Mouse (Mus musculus) G1E (cell line): ENCODE data around the gene Rheb. TPM values are rescaled to one million over a fixed set of nuclear protein-coding genes. Genes with fewer than 3 reads are reported as not detected.

ENCODE experiments used
- ATAC-seq: 2 replicates; pipeline ENCODE4 v1.8.0; 2016; ENCODE audit warnings: mild to moderate bottlenecking; ENCODE audit not compliant: insufficient number of reproducible peaks, poor library complexity, low FRiP score, severe bottlenecking; ENCODE audit errors: extremely low read depth
- DNase-seq: peaks from one replicate; pipeline ENCODE4 v3.0.0; 2012; ENCODE audit warnings: low spot score
- H3K27me3 ChIP-seq: 2 replicates; pipeline ENCODE4 v1.6.1; 2012; ENCODE audit warnings: mild to moderate bottlenecking, low read length, inconsistent platforms; ENCODE audit not compliant: insufficient read depth
- H3K36me3 ChIP-seq: replicated peaks from 2 replicates; pipeline ENCODE3; 2012; ENCODE audit warnings: mild to moderate bottlenecking, inconsistent platforms
- H3K4me1 ChIP-seq: 2 replicates; pipeline ENCODE4 v1.6.1; 2012; ENCODE audit warnings: low read depth, low read length, inconsistent platforms, mixed read lengths; ENCODE audit not compliant: insufficient read depth
- H3K4me3 ChIP-seq: 2 replicates; pipeline ENCODE4 v1.5.1; 2012; ENCODE audit warnings: low read depth, mild to moderate bottlenecking, inconsistent platforms, low read length, moderate library complexity, mixed read lengths
- H3K9me3 ChIP-seq: replicated peaks from 2 replicates; pipeline ENCODE4 v1.6.1; 2012; ENCODE audit warnings: inconsistent platforms
- CTCF ChIP-seq: IDR thresholded peaks from 2 replicates; pipeline ENCODE4 v1.5.1; 2012; ENCODE audit warnings: low read depth, low read length, inconsistent platforms, mixed read lengths
- GATA1 ChIP-seq: IDR thresholded peaks from 2 replicates; pipeline ENCODE4 v1.6.1; 2012; ENCODE audit warnings: borderline replicate concordance, low read length, inconsistent platforms, mixed read lengths
- GATA2 ChIP-seq: IDR thresholded peaks from 2 replicates; pipeline ENCODE4 v1.6.1; 2012; ENCODE audit warnings: low read depth, low read length, inconsistent platforms, borderline replicate concordance
- POLR2AphosphoS5 ChIP-seq: IDR thresholded peaks from 2 replicates; pipeline ENCODE4 v1.6.1; 2012; ENCODE audit warnings: low read depth, low read length, inconsistent platforms; ENCODE audit not compliant: insufficient replicate concordance
- TAL1 ChIP-seq: conservative IDR thresholded peaks from 2 replicates; pipeline ENCODE4 v1.6.1; 2012; ENCODE audit warnings: low read depth, low read length, inconsistent platforms, mixed read lengths
- polyA plus RNA-seq: library from polyadenylated mRNA; stranded (reverse); fragments of >175 nt; gene quantifications from 2 replicates; pipeline ENCODE4 v1.2.3, GENCODE M21; 2012
- total RNA-seq, 2 experiments: library from RNA; stranded (forward) in 1 of 2; stranded (reverse) in 1 of 2; fragments of 200-1000 nt in 1 of 2; fragments of >200 nt in 1 of 2; fragmentation: Nextera tagmentation in 1 of 2; gene quantifications; 2 replicates each; pipeline ENCODE4 v1.2.3; 2014 to 2017

Rheb gene
- total RNA-seq (2014; fragmentation: Nextera tagmentation) (65.1 and 81.2 TPM in 2 replicates), total RNA-seq (2017) (47.9 and 55.3 TPM in 2 replicates), polyA plus RNA-seq (20.5 and 22.1 TPM in 2 replicates)

GRCm38 (mm10) chr5:24842274-24843102 lies at the start of gene Rheb:
TSS of gene Rheb (minus strand) at chr5:24842624.
- H3K36me3 ChIP-seq = peaks cover 20% of the 10 kb centered on the region
- DNase-seq = peak; percentile 93
- peak; percentile 94 for ATAC-seq
- no peak for TF ChIP-seq GATA2
- no peak for TF ChIP-seq POLR2AphosphoS5
- no peak for TF ChIP-seq GATA1
- TF ChIP-seq CTCF = no peak
- TF ChIP-seq TAL1 = no peak
- H3K9me3 ChIP-seq = 0 out of 2 replicates have a peak, but pooled peaks cover 2% of the 10 kb centered on the region
- peak within 1 kb of the TSS; percentile 91 for H3K4me3 ChIP-seq
- H3K4me1 ChIP-seq = peaks cover 41% of the 10 kb centered on the region
- peaks cover 4% of the 10 kb centered on the region; the same call in 1 of the 2 replicates for H3K27me3 ChIP-seq

GRCm38 (mm10) chr5:24889860-24890259 lies 47.4 kb upstream of the Rheb start:
- TF ChIP-seq GATA1 (no peak), GATA2 (no peak), POLR2AphosphoS5 (no peak), CTCF (no peak), TAL1 (no peak)
- no peaks in the 10 kb centered on the region for H3K4me1 ChIP-seq
- H3K36me3 ChIP-seq = no peaks in the 10 kb centered on the region

GRCm38 (mm10) chr5:24888874-24889591 lies 46.6 kb upstream of the Rheb start:
- Histone ChIP-seq H3K27me3 (peaks cover 26% of the 10 kb centered on the region), H3K4me1 (no peaks in the 10 kb centered on the region), H3K9me3 (no peaks in the 10 kb centered on the region), H3K36me3 (no peaks in the 10 kb centered on the region), H3K4me3 (no peak overlapping the region)
- TF ChIP-seq POLR2AphosphoS5 (no peak), GATA2 (no peak), GATA1 (no peak), TAL1 (no peak), CTCF (no peak)
- DNase-seq = no peak
- no peak for ATAC-seq

More at GRCm38 (mm10) chr5:24889860-24890259, 47.4 kb upstream of the Rheb start:
- ATAC-seq (no peak), DNase-seq (no peak)
- H3K4me3 ChIP-seq = no peak overlapping the region
- no peaks in the 10 kb centered on the region for H3K9me3 ChIP-seq
- peaks cover 26% of the 10 kb centered on the region for H3K27me3 ChIP-seq

- ATAC-seq (no peak), DNase-seq (no peak)
- Histone ChIP-seq H3K27me3 (peaks cover 23% of the 10 kb centered on the region), H3K9me3 (no peaks in the 10 kb centered on the region), H3K4me3 (no peak overlapping the region), H3K4me1 (no peaks in the 10 kb centered on the region), H3K36me3 (no peaks in the 10 kb centered on the region)
- TF ChIP-seq POLR2AphosphoS5 (no peak), CTCF (no peak), GATA1 (no peak), TAL1 (no peak), GATA2 (no peak)
Measured at GRCm38 (mm10) chr5:24887271-24887670, 44.8 kb upstream of the Rheb start.

DNA sequence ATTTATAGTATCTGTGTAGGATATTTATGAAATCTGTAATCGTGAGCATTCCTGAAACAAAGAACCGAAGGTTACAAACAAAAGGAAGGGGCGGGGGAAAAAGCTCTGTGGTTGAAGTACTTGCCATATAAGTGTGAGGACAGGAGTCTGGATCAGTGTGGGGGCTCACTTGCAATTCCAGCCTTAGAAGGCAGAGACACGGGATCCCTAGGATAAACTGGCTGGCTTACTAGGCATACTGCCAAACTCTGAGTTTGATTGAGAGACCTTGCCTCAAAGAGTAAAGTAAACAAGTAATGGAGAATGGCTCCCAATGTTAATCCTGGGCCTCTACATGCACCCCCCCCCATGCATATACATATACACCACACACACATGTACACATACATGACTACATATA lies 36.3 kb upstream of the Rheb start:
- DNase-seq (no peak), ATAC-seq (no peak)
- TF ChIP-seq TAL1 (no peak), POLR2AphosphoS5 (no peak)
- Histone ChIP-seq H3K4me3 (no peak overlapping the region), H3K36me3 (no peaks in the 10 kb centered on the region), H3K4me1 (no peaks in the 10 kb centered on the region), H3K9me3 (no peaks in the 10 kb centered on the region), H3K27me3 (peaks cover 3% of the 10 kb centered on the region)

GRCm38 (mm10) chr5:24877836-24878624 lies 35.6 kb upstream of the Rheb start:
- no peak for ATAC-seq
- Histone ChIP-seq H3K36me3 (no peaks in the 10 kb centered on the region), H3K27me3 (peaks cover 7% of the 10 kb centered on the region), H3K9me3 (no peaks in the 10 kb centered on the region), H3K4me1 (no peaks in the 10 kb centered on the region), H3K4me3 (no peak overlapping the region)
- TF ChIP-seq GATA1 (no peak), CTCF (no peak), POLR2AphosphoS5 (no peak), GATA2 (no peak), TAL1 (no peak)
- no peak for DNase-seq
